Mouse (Mus musculus): ENCODE measurements at regions not wholly inside any gene's neighbourhood (a gene's known extent, or its start where the extent isn't known, plus 50 kb on each side); places are given as distances from the start of the nearest gene placed in this dataset.
"Not testable (repeated sequence)": the region's sequence is repeated elsewhere in the genome, so short reads cannot be mapped to it uniquely, and the experiment has no call there.

DNA sequence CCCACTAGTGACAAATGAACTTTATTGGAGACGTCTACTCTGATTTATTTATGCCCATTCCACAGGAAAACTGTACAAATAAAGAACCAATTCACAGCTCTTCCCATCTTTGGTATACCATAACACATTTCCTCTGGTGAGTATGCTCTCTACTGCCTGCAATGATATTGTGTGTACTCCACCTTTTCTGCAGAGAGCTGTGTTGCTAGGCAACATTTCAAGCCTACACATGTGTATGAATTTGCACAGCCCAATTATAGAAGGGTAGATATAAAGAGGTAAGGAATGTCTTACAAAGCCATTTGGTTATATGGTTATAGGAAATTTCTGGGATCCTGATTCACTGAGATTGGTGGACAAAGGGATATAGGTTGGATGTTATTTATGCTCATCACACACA lies 227.4 kb downstream of the 4931408C20Rik start:
- ATAC-seq (ENCODE audit: insufficient read depth), result no peak

DNA sequence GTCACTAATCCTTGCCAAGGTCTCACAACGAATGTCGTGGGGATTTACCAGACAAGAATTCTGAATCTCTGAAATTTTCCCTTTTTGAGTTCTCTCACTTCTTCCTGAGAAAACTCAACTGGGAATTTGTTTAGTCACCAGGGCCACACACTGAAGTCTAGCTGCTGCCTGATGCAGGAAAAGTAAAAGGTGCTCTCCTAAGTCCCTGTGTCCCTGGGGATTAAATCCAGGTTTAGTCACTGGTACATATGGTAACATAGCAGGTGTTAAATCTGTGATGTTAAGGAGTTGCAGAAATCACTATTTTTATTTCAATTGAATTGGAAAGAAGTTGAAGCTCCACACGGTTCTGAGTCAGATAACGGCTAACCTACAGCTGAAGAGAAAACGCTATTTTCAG lies 260.9 kb downstream of the 4931408C20Rik start:
- WGBS, result 76% methylated on average over 5 of the region's 5 CpGs
- Histone ChIP-seq H3K4me3 (ENCODE audit: low read depth, low read length) (no peak overlapping the region), H3K9me3 (ENCODE audit: low read depth, low read length) (no peaks in the 10 kb centered on the region), H3K27ac (ENCODE audit: low read depth) (no peak overlapping the region), H3K36me3 (ENCODE audit: insufficient read depth) (no peaks in the 10 kb centered on the region), H3K4me2 (no peak overlapping the region), H3K4me1 (ENCODE audit: insufficient read depth) (no peaks in the 10 kb centered on the region), H3K27me3 (ENCODE audit: insufficient read depth, low read length) (no peaks in the 10 kb centered on the region), H3K9ac (no peak overlapping the region)
- no peak for ATAC-seq (ENCODE audit: insufficient read depth)
- DNase-seq, result no peak
- no peak for TF ChIP-seq CTCF (IDR thresholded peaks at IDR 0.05; ENCODE audit: low read depth)

More for the DNA sequence above, 227.4 kb downstream of the 4931408C20Rik start:
- TF ChIP-seq CTCF (IDR thresholded peaks at IDR 0.05; ENCODE audit: low read depth), result no peak
- Histone ChIP-seq H3K4me2 (no peak overlapping the region), H3K36me3 (ENCODE audit: insufficient read depth) (no peaks in the 10 kb centered on the region), H3K27me3 (ENCODE audit: insufficient read depth, low read length) (no peaks in the 10 kb centered on the region), H3K4me1 (ENCODE audit: insufficient read depth) (no peaks in the 10 kb centered on the region), H3K4me3 (ENCODE audit: low read depth, low read length) (no peak overlapping the region), H3K9me3 (ENCODE audit: low read depth, low read length) (no peaks in the 10 kb centered on the region), H3K27ac (ENCODE audit: low read depth) (no peak overlapping the region), H3K9ac (no peak overlapping the region)
- 74% methylated on average over 1 of the region's 1 CpGs for WGBS
- no peak for DNase-seq

DNA sequence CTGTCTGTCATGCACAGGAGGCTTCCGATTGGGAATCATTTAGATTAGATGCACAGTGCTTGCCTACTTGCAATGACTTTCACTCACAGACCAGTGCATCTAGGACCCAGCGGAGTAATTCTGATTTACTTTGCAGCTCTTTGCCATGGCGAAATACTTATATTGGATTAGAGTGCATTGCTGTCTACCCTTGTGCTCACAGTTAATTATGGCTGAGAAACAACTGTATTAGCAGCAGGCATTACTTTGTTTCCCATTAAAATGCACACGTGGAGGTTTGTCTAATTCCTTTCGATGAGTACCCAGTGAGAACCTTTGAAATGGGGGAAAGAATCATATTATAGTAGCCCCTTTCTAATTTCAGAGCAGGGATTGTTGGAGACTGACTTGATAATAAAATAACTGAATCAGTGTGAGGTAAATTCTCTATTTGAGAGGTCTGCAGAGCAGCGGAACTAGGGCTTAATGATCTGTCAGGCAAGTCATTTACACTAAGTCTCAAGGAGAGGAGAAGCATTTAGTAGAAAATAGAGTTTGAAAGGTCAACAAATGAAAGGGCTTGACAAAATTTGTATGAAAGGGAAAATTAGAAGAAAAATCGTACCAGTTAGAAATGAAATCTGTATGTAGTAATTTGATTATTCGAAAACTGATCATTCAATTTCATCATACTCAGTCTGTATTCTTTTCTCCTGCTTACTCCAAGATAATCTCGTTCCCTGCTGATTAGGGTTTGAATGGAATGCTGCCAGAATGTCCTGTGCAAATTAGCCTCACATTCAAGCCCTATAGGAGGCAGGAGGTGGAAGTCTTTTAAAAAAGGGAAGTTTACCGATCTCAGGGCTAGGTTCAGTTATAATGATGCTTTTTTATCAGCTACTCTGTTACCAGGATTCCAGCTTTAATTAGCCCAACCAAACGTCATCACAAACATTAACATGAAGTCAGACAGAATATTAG lies 299.0 kb downstream of the 4931408C20Rik start:
- H3K4me1 ChIP-seq (ENCODE audit: insufficient read depth), result no peaks in the 10 kb centered on the region
- no peaks in the 10 kb centered on the region for H3K27me3 ChIP-seq (ENCODE audit: insufficient read depth, low read length)
- no peak overlapping the region for H3K9ac ChIP-seq
- 34% methylated on average over 11 of the region's 11 CpGs for WGBS
- DNase-seq (no peak), ATAC-seq (ENCODE audit: insufficient read depth) (no peak)
- no peak overlapping the region for H3K4me2 ChIP-seq
- H3K27ac ChIP-seq (ENCODE audit: low read depth), result no peak overlapping the region
- H3K36me3 ChIP-seq (ENCODE audit: insufficient read depth), result no peaks in the 10 kb centered on the region
- H3K9me3 ChIP-seq (ENCODE audit: low read depth, low read length), result no peaks in the 10 kb centered on the region
- H3K4me3 ChIP-seq (ENCODE audit: low read depth, low read length), result no peak overlapping the region
- no peak for TF ChIP-seq CTCF (IDR thresholded peaks at IDR 0.05; ENCODE audit: low read depth)

DNA sequence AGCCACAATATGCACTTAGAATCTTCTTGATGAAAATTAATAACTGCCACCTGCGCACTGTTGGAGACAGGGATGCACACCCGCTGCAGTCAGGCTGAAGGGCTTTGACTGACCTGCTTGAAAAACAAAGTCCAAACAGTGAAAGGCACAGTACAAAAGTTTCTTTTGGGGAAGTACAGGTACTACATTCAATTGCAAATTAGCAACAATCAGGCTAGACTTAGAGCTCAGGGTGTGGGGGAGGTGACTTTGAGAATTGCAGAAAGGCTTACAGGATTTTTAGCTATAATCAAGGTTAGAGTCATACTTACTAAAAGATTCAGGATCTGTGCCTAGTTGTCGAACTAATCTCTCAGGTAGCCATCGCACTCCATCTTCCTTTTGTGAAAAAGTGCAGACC lies 346.7 kb downstream of the 4931408C20Rik start:
- Histone ChIP-seq H3K9me3 (ENCODE audit: low read depth, low read length) (no peaks in the 10 kb centered on the region), H3K4me1 (ENCODE audit: insufficient read depth) (no peaks in the 10 kb centered on the region), H3K4me3 (ENCODE audit: low read depth, low read length) (no peak overlapping the region), H3K9ac (no peak overlapping the region), H3K27me3 (ENCODE audit: insufficient read depth, low read length) (no peaks in the 10 kb centered on the region), H3K4me2 (no peak overlapping the region), H3K27ac (ENCODE audit: low read depth) (no peak overlapping the region), H3K36me3 (ENCODE audit: insufficient read depth) (no peaks in the 10 kb centered on the region)
- no peak for TF ChIP-seq CTCF (IDR thresholded peaks at IDR 0.05; ENCODE audit: low read depth)
- DNase-seq (no peak), ATAC-seq (ENCODE audit: insufficient read depth) (no peak)
- 94% methylated on average over 4 of the region's 4 CpGs for WGBS

DNA sequence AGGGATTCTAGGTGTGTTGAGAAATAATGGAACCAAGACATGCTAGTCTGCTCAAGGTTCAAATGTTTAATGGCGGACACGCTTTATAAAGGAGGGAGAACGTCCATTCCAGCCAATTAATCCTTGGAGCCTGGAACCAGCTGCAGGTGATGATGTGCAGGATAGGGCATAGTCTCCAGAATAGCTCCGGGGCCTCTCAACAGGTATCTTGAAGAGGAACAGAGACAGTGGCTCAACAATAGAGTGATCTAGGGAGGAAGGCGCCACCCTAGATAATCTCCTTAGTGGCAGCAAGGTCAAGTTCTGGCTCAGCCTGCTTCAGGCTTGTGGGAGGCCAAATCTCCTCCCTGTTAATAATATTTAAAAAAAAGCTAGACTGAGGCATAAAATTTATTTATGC lies 347.4 kb downstream of the 4931408C20Rik start:
- H3K36me3 ChIP-seq (ENCODE audit: insufficient read depth); ATAC-seq (ENCODE audit: insufficient read depth); DNase-seq; H3K9ac ChIP-seq; H3K4me1 ChIP-seq (ENCODE audit: insufficient read depth); H3K27ac ChIP-seq (ENCODE audit: low read depth); H3K9me3 ChIP-seq (ENCODE audit: low read depth, low read length); H3K27me3 ChIP-seq (ENCODE audit: insufficient read depth, low read length); H3K4me3 ChIP-seq (ENCODE audit: low read depth, low read length); H3K4me2 ChIP-seq: not testable (repeated sequence)
- WGBS, result 90% methylated on average over 5 of the region's 5 CpGs

DNA sequence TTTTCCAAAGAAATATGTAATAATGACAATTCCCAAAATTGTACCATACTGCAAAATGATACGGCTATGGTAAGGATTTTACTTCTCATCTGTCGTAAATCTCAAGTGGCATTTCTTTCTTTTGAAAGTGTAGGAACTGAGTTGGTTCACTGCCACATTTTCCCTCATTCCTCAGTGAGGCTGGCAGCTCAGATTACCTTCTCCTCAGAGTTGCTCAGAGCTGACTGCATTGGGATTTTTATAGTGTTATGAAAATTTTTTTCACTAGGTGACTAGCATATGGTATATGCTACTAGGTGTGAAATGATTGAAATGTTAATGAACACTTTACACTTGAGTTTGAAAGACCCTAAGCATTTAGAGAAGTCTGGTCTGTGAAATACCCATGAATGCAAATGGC lies 397.7 kb downstream of the 4931408C20Rik start:
- 79% methylated on average over 2 of the region's 2 CpGs for WGBS

DNA sequence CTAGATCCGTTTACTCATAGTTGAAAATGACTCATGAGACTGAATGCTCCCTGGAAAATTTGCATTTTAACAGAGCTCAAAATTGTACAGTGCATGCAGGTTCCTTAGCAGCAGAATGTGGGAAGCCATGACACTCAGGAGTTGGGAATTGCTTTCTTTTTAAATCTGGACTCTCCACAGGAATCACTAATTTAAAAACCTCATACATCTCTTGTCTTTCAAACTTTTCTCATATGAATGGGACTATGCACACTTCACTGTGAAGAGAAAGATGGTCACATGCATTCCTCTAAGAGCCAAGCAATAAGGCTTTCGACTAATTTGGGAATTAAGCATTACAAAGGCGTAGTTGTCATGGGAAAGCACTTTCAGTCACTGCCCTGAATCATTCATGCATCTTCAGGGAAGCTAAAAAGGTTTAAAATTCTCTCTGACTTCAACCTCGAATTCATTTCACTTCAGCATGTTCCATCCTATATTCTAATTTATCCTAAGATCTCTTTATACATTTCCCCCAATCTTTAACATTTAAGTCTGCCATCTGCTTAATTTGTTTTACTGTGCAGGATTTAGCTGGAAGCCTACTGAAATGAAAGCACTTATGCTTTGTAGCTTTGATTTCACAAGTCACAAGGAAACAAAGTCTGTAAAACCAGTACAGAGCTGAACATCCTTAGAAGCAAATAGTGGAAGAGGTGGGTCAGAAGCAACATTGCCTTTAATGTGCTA lies 404.2 kb downstream of the 4931408C20Rik start:
- ATAC-seq (ENCODE audit: insufficient read depth), result no peak
- no peak for DNase-seq
- WGBS, result 64% methylated on average over 4 of the region's 4 CpGs
- no peaks in the 10 kb centered on the region for H3K9me3 ChIP-seq (ENCODE audit: low read depth, low read length)
- TF ChIP-seq CTCF (IDR thresholded peaks at IDR 0.05; ENCODE audit: low read depth), result no peak
- no peaks in the 10 kb centered on the region for H3K4me1 ChIP-seq (ENCODE audit: insufficient read depth)
- no peak overlapping the region for H3K4me2 ChIP-seq
- no peak overlapping the region for H3K27ac ChIP-seq (ENCODE audit: low read depth)
- no peaks in the 10 kb centered on the region for H3K27me3 ChIP-seq (ENCODE audit: insufficient read depth, low read length)
- H3K9ac ChIP-seq, result no peak overlapping the region
- H3K4me3 ChIP-seq (ENCODE audit: low read depth, low read length), result no peak overlapping the region
- H3K36me3 ChIP-seq (ENCODE audit: insufficient read depth), result no peaks in the 10 kb centered on the region

More for the DNA sequence above, 397.7 kb downstream of the 4931408C20Rik start:
- no peaks in the 10 kb centered on the region for H3K27me3 ChIP-seq (ENCODE audit: insufficient read depth, low read length)
- no peaks in the 10 kb centered on the region for H3K36me3 ChIP-seq (ENCODE audit: insufficient read depth)
- H3K4me3 ChIP-seq (ENCODE audit: low read depth, low read length), result no peak overlapping the region
- ATAC-seq (ENCODE audit: insufficient read depth) (no peak), DNase-seq (no peak)
- no peak overlapping the region for H3K27ac ChIP-seq (ENCODE audit: low read depth)
- TF ChIP-seq CTCF (IDR thresholded peaks at IDR 0.05; ENCODE audit: low read depth), result no peak
- H3K4me2 ChIP-seq, result no peak overlapping the region
- no peaks in the 10 kb centered on the region for H3K4me1 ChIP-seq (ENCODE audit: insufficient read depth)
- H3K9me3 ChIP-seq (ENCODE audit: low read depth, low read length), result no peaks in the 10 kb centered on the region
- no peak overlapping the region for H3K9ac ChIP-seq
